Mouse (Mus musculus) embryonic fibroblast, embryonic 13.5 days (primary cell): Measurements from ENCODE around the gene Snrpd3.

ENCODE experiments used
- CTCF ChIP-seq: IDR thresholded peaks from 2 replicates; pipeline ENCODE4 v1.5.1; 2011; ENCODE audit warnings: mild to moderate bottlenecking, control low read depth, low read length, moderate library complexity, borderline replicate concordance; ENCODE audit not compliant: insufficient read depth
- POLR2A ChIP-seq: IDR thresholded peaks from 2 replicates; pipeline ENCODE4 v1.6.1; 2011; ENCODE audit warnings: low read depth, mild to moderate bottlenecking, control low read depth, low read length, moderate library complexity

DNA sequence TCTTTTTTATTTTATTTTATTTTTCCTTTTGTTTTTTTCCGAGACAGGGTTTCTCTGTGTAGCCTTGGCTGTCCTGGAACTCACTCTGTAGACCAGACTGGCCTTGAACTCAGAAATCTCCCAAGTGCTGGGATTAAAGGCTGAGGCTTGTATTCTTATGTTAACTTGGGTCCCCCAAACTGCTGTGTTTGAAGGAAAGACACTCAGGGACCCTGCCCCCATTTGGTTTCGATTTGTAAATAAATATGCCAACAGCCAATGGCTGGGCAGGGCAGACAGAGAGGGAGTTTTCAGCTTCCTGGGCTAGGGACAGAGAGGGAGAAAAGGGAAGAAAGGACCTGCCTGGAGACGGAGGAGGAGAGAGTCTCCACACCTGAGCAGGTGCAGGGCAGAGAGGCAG lies 17.6 kb upstream of the Snrpd3 start:
- TF ChIP-seq POLR2A: no peak
- no peak for TF ChIP-seq CTCF
